Mouse (Mus musculus): ENCODE data around the gene Pbx2.

Gene Pbx2

DNA sequence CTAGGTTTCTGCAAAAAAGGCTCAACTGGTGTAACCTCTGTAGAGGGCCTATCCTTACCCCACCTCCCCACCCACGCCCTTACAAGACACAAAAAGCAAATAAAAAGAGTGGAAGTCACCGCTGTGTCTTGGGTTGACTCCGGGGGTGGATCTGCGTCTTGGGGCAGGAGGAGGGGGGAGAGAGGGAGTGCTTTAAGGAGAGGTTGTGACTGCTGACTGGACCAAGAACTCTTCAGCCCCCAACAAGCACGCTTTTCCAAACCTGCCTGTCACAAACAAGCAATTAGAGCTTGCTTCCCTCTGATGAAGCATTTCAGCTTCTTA, 37.5 kb downstream of the Pbx2 start:
- DNase-seq (ENCODE audit: inconsistent age in 2 of 2, low spot score in 1 of 2) = peak in 1 of 2 experiments; percentile 34

DNA sequence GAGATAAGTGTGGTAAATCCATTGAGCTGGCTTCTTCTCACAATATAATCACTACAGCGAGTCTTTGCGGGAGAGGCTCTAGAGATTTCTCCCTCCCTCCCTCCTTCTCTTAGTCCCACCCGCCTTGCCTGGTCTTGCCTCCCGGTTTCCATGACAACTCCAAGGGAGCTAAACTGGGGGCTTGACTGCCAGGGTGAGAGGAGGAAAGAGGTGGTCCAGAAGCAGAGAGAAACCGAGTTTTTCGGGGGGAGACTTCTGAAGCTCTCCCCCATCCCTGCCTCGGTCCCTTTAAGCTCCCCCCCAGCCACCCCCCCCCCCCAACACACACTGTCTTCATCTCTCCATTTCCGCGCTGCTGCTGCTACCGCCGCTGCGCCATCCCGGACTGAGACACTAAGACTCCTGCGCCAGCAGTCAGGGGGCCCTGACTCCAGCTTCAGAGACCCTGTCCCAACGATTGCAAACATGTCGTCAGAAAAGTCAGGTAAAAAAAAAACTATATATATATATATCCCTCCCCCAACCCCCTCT, 38.2 kb downstream of the Pbx2 start, which contains the start of gene Prrt1:
Gene Prrt1 (plus strand): TSS at position 313 of the 531 bp plus-strand sequence.
- DNase-seq (ENCODE audit: inconsistent age in 2 of 2, low spot score in 1 of 2) = peak; percentile 39 to 70

DNA sequence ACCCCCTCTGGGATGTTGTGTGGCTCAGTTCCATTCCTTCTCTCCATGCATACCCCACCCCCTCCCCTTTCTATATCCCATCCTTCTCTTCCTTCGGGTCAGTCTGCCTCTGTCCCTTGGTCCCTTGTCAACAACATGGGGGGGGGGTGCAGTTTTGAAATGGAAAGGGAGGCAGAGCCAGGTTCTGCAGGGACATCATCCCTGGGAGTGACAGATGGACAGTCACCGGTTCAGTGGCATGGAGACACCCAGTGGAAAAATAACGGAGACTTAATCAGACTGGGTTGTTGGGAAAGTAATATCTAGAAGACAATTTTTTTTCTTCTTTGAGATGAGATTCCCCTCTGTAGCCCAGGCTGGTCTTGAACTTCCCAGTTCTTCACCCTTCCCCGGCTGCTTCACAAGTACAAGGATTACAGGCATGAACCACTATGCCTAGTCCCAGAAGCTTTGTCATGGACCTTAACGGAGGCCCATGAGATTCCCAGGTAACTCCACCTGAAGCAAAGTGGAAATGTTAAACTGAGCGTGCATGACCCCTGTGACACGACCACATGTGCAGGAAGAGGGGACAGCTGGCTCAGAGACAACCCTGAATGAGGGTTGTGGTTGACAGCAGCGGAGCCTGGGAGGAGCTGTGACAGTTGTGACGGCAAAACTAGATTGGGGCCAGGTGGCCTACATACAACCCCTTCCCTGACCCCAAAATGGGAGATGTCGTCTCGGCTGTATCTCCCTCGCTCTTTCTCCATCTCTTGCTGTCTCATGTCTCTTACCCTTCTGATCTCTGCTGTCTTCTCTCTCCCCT, 38.9 kb downstream of the Pbx2 start:
- DNase-seq (ENCODE audit: inconsistent age in 2 of 2, low spot score in 1 of 2) = peak in 1 of 2 experiments; percentile 33

DNA sequence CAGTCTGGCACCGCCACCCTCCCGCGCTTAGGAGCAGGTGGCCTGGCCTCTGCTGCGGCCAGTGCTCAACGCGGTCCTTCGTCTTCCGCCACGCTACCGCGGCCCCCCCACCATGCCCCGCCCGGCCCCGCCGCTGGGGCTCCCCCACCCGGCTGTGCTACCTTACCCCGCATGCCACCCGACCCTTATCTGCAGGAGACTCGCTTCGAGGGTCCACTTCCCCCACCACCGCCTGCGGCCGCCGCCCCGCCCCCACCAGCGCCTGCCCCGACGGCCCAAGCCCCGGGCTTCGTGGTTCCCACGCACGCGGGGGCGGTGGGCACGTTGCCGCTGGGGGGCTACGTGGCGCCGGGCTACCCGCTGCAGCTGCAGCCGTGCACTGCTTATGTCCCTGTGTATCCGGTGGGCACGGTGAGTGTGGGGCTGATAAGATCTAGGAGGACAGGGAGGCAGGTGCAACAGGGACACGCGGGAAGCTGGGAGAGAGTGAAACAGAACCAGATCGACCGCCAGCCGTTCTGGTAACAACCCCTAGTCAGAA, 39.8 kb downstream of the Pbx2 start:
- DNase-seq (ENCODE audit: inconsistent age in 2 of 2, low spot score in 1 of 2) = peak in 1 of 2 experiments; percentile 39

DNA sequence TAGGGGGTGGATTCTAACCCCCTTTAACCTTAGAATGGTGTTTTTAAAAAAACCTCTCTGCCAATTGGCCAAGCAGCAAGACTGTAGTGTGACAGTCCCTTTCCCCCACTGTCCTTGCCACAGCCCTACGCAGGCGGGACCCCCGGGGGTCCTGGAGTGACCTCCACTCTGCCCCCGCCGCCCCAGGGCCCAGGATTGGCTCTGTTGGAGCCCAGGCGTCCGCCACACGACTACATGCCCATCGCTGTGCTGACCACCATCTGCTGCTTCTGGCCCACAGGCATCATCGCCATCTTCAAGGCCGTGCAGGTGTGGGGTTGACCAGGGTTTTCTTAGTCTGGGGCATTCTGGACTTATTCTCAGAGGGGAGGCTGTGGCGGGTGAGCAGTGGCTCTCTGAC, 40.6 kb downstream of the Pbx2 start:
- DNase-seq (ENCODE audit: inconsistent age in 2 of 2, low spot score in 1 of 2) = peak in 1 of 2 experiments; percentile 41

DNA sequence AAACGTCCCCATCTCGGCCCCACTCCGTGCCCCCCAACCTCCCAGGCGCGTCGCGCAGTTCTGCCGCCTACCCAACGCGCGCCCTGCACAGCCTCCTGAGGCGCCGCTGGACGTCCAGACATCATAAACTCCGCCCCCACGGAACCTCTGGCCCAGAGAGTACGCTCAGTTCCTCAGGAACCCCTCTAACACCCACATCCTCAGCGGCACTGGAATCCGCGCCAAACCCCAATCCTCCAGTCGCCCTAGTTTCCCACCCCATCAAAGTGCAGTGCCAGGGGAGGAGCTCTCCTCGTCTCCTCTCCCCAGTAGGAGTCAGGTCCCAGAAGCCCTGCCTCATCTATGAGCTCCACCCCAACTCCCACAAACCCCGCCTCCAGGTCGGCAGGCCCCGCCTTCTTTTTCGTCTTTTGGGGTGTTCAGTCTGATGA, 41.2 kb downstream of the Pbx2 start:
- peak; percentile 90 to 94 for DNase-seq (ENCODE audit: inconsistent age in 2 of 2, low spot score in 1 of 2)

DNA sequence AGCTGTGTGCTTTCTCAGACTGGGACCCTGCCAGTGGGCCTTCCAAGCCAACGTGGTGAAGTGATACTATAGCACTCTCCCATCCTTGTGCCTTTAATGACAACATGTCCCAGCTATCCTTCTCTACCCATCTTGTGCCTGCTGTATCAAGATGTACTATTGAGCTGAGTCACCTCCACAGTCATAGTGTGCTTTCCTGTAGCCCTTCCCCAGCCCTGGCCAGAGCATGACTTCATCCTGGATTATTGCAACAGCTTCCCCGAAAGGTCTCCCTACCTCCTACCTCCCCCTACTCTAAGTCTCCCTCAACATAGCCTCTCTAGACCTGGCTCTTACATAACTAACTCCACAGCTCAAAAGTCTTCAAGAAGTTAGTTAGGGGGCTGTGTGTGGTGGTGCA, 44.6 kb downstream of the Pbx2 start:
- DNase-seq (ENCODE audit: inconsistent age in 2 of 2, low spot score in 1 of 2) = peak in 1 of 2 experiments; percentile 71

DNA sequence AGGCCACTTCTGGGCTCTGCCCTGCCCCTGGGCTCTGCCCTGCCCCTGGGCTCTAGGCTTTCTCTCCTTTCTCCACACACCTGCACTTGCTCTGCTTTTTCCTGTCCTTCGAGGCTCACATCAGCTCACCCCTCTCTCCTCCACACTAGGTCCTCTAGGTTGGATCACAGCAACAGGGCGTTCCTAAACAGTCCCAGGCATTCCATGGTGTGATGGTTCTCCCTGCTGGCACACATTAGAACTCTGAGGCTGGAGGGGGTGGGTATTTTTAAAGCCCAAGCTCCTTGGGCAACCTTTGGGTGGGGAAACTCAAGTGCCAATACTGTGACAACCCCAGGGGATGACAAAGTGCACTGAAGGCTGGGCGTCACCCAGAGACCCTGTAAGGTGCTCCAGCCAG, 46.4 kb downstream of the Pbx2 start:
- peak in 1 of 2 experiments; percentile 42 for DNase-seq (ENCODE audit: inconsistent age in 2 of 2, low spot score in 1 of 2)

DNA sequence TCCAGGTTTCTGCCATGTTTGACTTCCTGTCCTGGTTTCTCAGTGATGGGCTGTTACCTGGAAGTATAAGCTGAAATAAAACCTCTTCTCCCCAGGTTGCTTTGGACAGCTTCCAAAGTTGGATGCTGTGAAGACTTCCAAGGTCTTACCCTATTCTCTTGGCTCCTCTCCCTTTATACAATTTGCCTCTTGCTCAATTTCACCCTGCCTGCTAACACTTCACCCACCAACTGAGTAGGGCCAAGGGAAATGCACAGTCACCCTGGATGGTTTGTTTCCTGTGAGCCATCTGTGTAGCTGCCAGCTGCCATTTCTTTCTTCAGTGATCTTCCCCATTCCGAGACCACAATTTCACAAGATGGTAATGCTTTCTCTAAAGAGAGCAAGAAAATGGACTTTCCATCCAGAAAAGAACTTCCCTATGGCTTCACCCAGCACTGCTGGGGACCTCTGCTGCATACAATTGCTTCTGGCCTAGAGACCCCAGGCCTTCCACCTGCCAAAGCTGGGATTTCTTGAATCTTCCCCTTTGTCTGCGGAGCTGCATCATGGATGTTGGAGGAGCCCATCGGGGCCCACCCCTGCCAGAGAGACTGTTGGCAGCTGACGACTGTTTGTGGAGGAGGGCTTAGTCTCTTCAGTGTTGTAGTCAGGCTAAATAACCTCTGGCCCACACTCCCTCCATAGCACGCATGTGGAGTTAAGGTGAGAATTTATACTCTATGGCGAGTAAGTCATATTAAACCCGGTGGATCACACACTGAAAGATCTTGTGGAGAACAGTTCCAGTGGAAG, 48.6 kb downstream of the Pbx2 start:
- peak in 1 of 2 experiments; percentile 68 for DNase-seq (ENCODE audit: inconsistent age in 2 of 2, low spot score in 1 of 2)

DNA sequence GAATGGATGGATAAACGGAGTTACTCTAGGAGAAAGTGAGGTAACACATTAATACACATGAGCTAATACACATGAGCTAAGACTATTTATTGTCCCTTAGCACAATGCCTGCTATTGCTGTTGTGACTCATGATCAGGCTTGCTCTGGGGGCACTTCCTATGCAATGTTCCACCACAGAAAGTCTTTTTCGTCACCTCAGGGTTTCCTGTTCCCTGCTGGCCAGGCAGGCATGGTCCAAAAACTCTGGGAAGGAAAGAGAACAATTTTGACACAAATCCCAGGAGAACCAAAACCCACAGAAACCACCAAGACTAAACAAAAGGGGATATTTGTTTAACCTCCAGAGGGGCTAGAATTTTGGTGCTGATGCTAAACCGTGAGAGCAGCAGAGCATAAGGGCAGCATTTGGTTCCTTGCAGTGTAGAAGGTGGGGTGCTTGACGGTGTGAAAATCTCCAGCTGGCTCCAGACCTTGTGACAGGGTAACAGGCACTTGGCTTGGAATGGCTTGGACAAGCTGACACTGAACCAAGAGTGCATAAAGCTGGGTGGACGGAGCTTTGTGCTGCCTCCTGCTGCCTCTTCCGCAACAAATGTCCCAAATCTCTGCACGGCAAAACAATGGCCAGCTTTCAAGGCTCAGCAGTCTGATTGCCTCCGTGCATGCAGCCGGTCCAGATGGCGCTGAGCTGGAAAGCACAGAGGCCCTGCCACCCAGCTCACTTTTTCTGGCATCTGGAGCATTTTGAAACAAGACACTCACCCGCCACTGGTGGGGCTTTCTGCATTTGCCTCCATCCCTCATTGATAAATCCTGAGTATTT, 49.9 kb downstream of the Pbx2 start:
- peak; percentile 25 to 71 for DNase-seq (ENCODE audit: inconsistent age in 2 of 2, low spot score in 1 of 2)

DNA sequence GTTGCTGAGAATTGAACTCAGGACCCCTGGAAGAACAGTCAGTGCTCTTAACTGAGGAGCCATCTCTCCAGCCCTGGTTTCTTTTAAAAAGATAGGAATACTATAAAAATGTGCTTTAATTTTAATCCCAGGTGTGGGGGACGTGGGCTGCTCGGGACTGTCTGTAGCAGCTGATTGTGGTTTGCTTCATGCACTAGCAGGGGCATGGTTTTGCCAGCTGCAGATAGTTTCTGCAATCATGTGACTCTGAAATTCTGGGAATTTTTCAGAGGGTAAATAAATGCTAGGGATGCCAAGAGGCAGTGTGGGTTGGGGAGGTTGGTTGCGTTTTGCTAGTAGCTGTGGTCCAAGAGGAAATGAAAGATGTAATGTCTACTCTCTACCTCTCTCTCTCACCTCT, 50.9 kb downstream of the Pbx2 start:
- peak in 1 of 2 experiments; percentile 3 for DNase-seq (ENCODE audit: inconsistent age in 2 of 2, low spot score in 1 of 2)

DNA sequence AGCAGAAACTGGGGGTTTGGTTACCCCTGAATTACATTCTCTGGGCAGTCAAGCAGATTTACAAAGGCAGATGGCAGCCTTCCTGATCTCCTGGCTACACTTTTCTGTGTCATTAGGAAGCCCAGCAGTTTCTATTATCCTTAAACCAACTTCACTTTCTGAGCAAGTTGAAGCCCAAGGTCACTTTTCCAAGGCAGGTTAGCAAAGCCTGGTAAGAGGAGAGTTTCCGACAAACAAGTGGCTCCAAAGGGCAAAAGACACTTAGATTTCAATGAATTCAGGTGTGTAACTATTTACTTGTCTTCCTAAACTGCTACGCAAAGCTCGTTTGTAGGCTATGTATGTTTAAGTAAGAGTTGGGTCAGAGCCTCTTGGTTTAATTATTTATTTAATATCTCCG, 52.3 kb downstream of the Pbx2 start:
- DNase-seq (ENCODE audit: inconsistent age in 2 of 2, low spot score in 1 of 2) = peak in 1 of 2 experiments; percentile 34

DNA sequence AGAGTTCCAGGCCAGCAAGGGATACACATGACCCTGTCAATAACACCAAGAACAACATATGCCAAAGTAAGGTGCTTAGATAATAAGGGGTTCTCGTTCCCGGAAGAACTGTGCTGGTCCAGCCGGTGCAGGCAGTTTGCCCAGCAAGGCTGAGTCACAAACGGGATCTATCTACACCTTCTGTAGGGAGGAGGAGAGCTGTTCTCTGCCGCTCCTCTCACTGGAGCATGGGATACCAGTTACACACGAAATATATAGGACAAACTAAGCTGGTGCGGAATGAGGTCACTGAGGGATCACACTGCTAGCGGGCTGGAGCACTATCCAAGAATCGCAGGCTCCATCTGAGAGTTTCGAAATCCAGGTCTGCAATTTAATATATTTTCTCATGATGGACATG, 52.9 kb downstream of the Pbx2 start:
- peak in 1 of 2 experiments; percentile 49 for DNase-seq (ENCODE audit: inconsistent age in 2 of 2, low spot score in 1 of 2)

DNA sequence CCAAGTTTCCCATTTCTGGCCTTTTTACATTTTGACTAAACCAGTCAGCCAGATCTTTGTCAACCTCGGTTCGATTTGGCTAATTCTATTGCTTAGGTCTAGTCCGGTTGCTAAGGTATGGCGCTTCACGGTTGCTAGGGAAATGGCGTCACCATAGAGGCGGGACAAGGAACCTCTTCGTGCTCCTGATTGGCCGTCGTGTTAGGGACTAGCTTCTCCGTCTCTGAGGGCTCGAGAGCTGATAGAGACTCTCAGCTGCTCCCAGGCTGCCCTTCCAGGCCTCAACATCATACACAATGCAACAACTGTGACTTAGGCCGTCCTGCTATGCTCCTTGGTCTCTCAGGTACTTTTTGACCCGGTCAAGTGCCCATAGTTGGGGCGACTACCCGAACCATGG, 53.5 kb downstream of the Pbx2 start, which contains the start of gene Fkbpl:
Gene Fkbpl (plus strand): TSS at position 157 of the 400 bp plus-strand sequence.
- DNase-seq (ENCODE audit: inconsistent age in 2 of 2, low spot score in 1 of 2) = peak; percentile 96 to 99

DNA sequence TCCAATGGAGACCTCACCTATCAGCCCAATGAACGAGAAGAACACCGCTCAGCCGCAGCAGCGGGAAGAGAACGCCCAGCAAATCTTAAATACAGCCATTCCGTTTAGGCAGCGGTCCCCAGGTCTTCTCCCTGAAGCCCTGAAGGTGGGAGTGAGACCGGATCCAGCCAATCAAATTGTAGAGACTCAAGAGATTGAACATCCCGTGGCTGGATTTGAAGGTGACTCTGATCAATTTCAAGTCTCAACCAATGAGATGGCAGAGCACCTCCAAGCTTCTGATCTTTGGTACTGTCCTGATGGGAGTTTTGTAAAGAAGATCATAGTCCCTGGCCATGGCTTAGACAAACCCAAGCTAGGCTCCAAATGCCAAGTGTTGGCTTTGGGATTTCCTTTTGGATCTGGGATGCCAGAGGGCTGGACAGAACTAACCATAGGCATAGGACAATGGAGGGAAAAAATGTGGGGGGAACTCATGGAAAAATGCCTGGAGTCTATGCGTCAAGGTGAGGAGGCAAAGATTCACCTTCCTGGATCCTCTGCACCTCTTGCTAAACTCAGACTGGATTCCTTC, 54.3 kb downstream of the Pbx2 start:
- peak in 1 of 2 experiments; percentile 53 for DNase-seq (ENCODE audit: inconsistent age in 2 of 2, low spot score in 1 of 2)

DNA sequence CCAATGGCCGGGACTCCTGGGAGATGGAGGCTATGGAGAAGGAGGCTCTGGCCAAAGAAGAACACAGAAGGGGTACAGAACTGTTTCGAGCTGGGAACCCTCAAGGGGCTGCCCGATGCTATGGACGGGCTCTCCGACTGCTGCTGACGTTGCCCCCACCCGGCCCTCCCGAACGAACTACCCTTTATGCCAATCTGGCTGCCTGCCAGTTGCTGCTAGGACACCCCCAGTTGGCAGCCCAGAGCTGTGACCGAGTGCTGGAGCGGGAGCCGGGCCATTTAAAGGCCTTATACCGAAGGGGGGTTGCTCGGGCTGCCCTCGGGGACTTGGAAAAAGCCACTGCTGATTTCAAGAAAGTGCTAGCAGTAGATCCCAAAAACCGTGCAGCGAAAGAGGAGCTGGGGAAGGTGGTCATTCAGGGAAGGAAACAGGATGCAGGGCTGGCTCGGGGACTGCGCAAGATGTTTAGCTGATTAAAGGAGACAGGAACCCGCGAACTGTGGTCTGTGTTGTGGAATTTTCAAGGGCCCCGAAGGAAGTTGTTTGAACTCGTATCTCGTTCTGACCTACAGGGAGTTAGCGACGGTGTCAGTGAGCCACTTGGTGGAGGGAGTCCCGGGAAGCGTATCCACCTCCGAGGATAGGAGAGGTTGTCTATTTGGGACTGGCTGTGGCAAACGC, 54.9 kb downstream of the Pbx2 start:
- peak; percentile 42 to 62 for DNase-seq (ENCODE audit: inconsistent age in 2 of 2, low spot score in 1 of 2)

All from adrenal gland, adult (tissue).